Mouse (Mus musculus) MEL-GATA-1-ER (cell line): ENCODE measurements around the gene Klf13.

ENCODE experiments used
- DNase-seq: peaks from one replicate; pipeline ENCODE4 v3.0.0-alpha.2; 2012; ENCODE audit warnings: low read depth; ENCODE audit errors: extremely low read depth

The Klf13 gene

DNA sequence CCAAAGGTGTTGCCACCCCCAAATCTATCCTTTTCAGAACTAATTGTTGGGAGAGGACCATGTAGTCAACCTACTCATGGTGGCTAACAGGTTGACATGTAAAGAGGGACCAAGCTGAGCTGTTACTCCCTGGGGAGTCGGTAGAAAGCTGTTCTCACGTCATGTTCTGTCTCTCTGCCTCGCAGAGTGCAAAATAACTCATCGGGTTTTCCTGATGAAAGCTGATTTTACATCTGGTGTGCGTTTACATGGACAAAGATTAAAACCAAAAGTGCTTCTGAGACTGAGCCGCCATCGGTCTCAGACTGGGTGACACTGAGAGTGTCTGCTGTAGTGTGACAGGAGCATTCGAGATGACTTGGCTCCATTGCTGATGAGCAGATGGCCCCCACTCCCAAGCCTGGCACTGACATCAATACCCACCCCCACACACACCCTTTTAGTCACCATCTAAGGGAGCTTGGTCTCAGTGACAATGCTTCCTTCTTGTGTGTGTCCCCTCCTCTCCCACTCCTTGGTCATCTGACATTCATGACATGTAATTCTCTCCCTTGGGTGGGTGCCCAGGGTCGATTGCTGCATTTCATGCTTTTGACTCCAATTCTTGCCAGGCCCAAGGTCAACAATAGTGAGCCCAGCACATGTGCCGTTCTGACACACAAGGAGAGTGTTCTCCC lies 12.4 kb upstream of the Klf13 start:
- no peak for DNase-seq

DNA sequence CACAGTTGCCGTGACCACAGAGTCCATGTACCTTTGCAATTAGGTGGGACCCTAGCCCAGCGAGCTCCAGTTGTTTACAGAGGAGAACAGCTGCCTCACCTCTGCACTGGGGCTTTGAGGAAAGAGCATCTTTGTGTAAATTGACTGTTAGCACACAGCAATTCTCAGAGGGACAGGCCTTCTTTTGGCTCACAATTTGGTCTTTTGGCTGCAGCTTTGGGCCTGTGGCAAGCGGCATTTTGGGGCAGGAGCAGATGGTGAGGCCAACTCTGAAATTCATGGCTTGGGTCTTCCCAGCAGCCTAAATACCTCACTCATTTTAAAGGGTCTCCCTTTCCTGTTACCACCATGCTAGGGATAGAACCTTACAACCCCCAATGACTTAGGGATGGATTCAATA lies 10.5 kb upstream of the Klf13 start:
- no peak for DNase-seq

- DNase-seq, result no peak
Measured at GRCm38 (mm10) chr7:63947514-63948487, 9.1 kb upstream of the Klf13 start.

DNA sequence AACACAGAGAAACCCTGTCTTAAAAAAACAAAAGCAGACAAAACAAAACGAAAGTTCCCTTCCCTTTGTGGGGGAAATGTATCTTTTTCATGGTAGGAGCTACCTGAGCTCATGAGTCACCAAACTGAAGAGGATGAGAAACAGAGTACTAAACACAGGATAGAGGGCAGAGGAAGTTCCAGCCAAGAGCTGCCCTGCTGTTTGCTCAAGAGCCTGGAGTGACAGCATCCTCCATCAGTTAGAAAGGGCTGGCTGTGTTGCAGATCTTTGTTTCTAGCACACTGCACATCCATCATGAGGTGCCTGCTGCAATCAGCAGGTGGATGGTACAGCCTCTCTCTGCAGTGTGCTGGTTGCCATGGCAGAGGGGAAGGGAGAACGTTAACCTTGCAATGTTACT lies 5.2 kb upstream of the Klf13 start:
- DNase-seq, result no peak

- peak; percentile 90 for DNase-seq
Measured at GRCm38 (mm10) chr7:63941501-63941900, 2.8 kb upstream of the Klf13 start.

DNA sequence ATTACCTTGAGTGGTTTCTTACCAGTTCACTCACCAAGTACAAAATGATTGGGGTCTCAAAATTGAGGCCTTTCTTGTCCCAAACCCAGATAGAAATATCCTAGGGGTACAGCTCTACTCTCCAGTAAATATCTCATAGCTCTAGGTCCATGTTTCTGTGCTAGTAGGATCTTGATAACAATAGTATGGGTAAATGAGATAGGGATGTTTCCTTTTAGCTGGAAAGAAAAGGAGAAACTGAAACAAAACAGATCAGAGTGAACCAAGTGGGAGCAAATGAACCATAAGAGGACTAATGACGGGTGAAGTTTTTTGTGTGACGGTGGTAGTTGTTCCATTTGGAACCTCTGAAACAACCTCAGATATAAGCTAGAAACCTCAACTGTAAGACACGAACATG lies 2.3 kb upstream of the Klf13 start:
- DNase-seq, result no peak

- no peak for DNase-seq
Measured at GRCm38 (mm10) chr7:63940321-63940720, 1.6 kb upstream of the Klf13 start.

DNA sequence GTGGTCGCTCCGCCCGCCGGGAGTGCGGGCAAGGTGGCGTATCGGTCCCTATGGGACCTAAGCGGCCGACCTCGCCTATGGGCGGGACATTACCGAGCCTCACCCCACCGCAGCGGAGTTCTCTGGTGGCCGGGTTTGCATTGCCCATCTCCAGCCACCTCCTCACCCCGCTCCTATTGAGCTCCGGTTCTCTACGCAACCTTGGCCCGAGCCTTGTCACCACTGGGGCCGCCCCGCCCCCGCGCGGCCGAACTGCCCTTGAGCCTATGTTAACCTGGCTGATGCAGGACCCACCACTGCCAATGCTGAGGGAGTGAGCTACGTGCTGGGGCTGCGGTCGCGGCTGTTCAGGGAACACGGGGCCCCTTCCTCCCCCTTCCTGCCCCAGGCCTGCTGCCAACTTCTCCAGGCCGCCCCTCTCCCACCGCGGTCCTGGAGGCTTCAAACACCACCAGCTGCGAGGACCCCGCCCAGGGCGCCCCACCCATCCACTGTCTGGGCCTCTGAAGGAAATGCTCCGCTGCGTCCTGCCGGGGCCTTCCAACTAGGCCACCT lies 759 bp upstream of the Klf13 start:
- no peak for DNase-seq

GRCm38 (mm10) chr7:63938066-63938913 lies 425 bp downstream of the Klf13 start:
- no peak for DNase-seq

DNA sequence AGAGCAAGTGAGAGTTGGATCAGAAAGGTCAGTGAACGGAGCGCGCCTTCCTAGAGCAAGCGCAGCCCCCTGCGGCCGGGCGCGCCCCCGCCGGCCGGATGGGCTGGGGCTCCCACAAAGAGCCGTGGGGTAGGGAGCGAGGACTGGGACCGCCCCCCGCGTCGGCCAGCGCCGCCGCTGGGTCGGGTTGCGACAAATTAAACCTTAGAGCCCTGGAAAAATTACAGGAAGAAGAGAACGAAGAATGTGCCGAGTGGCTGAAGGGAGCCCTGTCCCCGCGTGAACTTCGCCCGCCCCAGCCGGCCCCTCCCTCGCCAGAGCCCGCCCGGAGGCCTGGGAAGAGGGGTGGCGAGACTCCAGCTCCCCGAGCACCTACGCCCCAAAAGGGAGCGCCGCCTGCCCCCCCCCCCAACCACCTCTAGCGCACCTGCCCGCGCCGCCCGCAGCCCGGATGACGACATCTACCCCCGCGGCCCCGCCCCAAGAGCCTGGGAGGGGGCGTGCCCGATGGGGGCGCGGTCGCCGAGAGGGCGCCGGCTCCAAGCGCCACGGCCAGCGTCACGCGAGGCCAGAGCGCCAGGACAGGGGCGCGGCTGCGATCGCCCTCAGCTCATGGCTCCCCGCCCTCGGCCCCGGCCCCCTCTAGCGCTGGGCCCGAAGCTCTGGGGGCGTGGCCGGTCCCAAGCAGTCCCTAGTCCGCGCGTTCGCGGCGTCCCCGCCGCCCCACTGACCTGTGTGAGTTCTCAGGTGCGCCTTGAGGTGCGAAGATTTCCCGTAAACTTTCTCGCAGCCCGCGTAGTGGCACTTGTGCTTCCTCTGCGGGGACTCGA lies 1.3 kb downstream of the Klf13 start:
- no peak for DNase-seq

DNA sequence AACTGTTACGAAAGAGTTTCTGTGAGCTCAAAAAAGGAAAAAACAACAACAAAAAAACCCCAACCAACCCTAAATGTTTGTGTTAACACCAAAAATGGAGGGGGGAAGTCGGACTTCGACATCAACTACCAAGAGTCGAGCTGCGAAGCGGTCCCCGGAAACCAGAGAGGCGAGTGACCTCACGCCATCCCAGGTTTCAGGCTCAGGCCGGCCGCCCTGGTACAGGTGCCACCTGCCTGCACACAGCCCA lies 1.8 kb downstream of the Klf13 start:
- DNase-seq, result no peak

- peak; percentile 81 for DNase-seq
Measured at GRCm38 (mm10) chr7:63936188-63936985, 2.3 kb downstream of the Klf13 start.

GRCm38 (mm10) chr7:63935809-63936187 lies 2.9 kb downstream of the Klf13 start:
- no peak for DNase-seq

GRCm38 (mm10) chr7:63934530-63934929 lies 4.2 kb downstream of the Klf13 start:
- no peak for DNase-seq

GRCm38 (mm10) chr7:63933905-63934304 lies 4.8 kb downstream of the Klf13 start:
- peak; percentile 94 for DNase-seq

- DNase-seq, result no peak
Measured at GRCm38 (mm10) chr7:63932461-63932860, 6.3 kb downstream of the Klf13 start.

DNA sequence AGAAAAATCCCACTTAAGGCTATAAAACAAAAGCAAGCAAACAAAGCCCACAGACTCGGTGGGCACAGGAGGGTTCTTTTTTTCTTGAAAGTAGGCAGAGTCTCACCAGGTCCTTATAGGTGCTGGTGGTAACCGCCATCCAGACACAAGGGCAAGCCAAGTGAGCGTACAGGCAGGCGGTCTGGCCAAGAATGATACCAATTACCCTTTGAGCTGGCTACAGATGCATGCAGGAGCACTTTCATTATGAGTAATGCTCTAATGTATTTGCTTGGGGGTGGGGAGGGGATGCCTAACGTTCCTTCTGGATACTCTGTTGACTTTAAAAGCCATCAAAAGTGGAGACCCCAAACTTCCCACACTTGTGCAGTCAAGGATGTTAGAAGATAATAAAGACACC lies 7.9 kb downstream of the Klf13 start:
- DNase-seq, result no peak

DNA sequence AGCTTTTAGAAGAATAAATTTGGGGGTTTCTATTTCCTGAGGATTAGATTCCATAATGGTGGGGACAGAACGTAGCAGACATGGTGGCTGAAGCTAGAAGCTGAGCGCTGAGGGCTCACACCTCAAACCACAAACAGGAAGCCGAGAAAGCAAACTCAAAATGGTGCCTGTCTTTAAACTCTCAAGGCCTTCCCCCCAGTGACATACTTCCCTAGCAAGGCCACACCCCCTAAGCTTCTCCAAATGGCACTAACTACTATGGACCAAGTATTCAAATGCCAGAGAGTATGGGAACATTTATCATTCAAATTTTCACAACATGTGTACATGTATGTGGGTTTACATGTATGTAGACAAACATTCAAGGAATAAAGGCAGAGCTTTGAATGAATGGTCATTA lies 8.6 kb downstream of the Klf13 start:
- DNase-seq, result no peak

DNA sequence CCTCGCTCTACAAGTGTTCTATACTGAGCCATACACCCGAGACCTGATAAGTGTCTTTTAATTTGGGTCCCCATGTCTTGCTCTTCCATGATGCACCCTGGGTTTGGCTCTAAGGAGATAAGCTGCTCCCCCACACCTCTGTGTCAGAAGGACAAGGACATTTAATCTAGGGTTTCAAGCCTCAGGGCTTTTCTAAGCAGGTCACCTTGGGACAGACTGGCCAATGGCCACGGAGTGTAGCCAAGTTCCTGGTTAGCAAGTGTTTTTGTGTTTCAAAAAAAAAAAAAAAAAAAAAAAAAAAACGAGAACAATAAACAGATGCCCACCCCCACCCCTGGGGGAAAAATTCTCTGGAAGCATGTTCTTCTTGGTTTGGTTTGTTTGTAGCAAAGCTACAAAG lies 9.6 kb downstream of the Klf13 start:
- DNase-seq, result no peak

- no peak for DNase-seq
Measured at GRCm38 (mm10) chr7:63927121-63927520, 11.6 kb downstream of the Klf13 start.
